Mouse (Mus musculus) heart, embryonic 13.5 days (tissue): ENCODE data around the gene Atxn1. TPM values are rescaled to one million over a fixed set of nuclear protein-coding genes. Genes with fewer than 3 reads are reported as not detected.

Experiments
- ATAC-seq: fragments of 200-750 bp; cut with Nextera tagmentation; 2 replicates; pipeline ENCODE4 v1.8.0; 2017; ENCODE audit warnings: moderate TSS enrichment; ENCODE audit not compliant: insufficient number of reproducible peaks, low FRiP score, low TSS enrichment; ENCODE audit errors: extremely low read depth
- H3K27ac ChIP-seq: fragments of 300-500 bp; sonication (generic); replicated peaks from 2 replicates; pipeline ENCODE4 v1.5.1; 2015; ENCODE audit warnings: moderate library complexity, mild to moderate bottlenecking, inconsistent platforms
- H3K27me3 ChIP-seq: fragments of 300-500 bp; sonication (generic); replicated peaks from 2 replicates; pipeline ENCODE4 v1.6.1; 2015; ENCODE audit warnings: mild to moderate bottlenecking, inconsistent platforms
- H3K36me3 ChIP-seq: fragments of 300-500 bp; sonication (generic); 2 replicates; pipeline ENCODE4 v1.6.1; 2015; ENCODE audit warnings: mild to moderate bottlenecking, inconsistent platforms
- H3K4me1 ChIP-seq: fragments of 300-500 bp; sonication (generic); 2 replicates; pipeline ENCODE4 v1.6.1; 2015; ENCODE audit warnings: inconsistent platforms
- H3K4me2 ChIP-seq: fragments of 300-500 bp; sonication (generic); 2 replicates; pipeline ENCODE4 v1.6.1; 2015; ENCODE audit warnings: inconsistent platforms, mild to moderate bottlenecking, moderate library complexity
- H3K4me3 ChIP-seq: fragments of 300-500 bp; sonication (generic); 2 replicates; pipeline ENCODE4 v1.5.1; 2015; ENCODE audit warnings: moderate library complexity, mild to moderate bottlenecking, inconsistent platforms
- H3K9ac ChIP-seq: fragments of 300-500 bp; sonication (generic); 2 replicates; pipeline ENCODE4 v1.6.1; 2015; ENCODE audit warnings: inconsistent platforms, mild to moderate bottlenecking, moderate library complexity
- H3K9me3 ChIP-seq: fragments of 300-500 bp; sonication (generic); 2 replicates; pipeline ENCODE4 v1.6.1; 2016; ENCODE audit warnings: inconsistent platforms
- WGBS: fragments of 180-500 bp; shearing (Covaris S2); methylation state at CpG from one replicate; pipeline ENCODE4 v1.1.7; 2015; ENCODE audit warnings: mixed read lengths; 5-methylcytosine and 5-hydroxymethylcytosine counted together
- polyA plus RNA-seq: library from polyadenylated mRNA; unstranded; fragments of >200 nt; fragmentation: Nextera tagmentation; extraction: Ambion mirVana; gene quantifications from 2 replicates; pipeline ENCODE4 v1.2.1, GENCODE M21; 2015

Gene Atxn1
- polyA plus RNA-seq, 1 experiment from 2014 or later, result 5.8 TPM

GRCm38 (mm10) chr13:45837609-45838220 lies 127.1 kb downstream of the Atxn1 start:
- no peaks in the 10 kb centered on the region for H3K27me3 ChIP-seq
- peaks cover 4% of the 10 kb centered on the region; the same call in 1 of the 2 replicates for H3K9me3 ChIP-seq
- no peak for ATAC-seq
- WGBS, result 81% methylated on average over 8 of the region's 8 CpGs
- no peak overlapping the region for H3K9ac ChIP-seq
- H3K4me2 ChIP-seq, result no peak overlapping the region
- H3K4me1 ChIP-seq, result peaks cover 6% of the 10 kb centered on the region
- H3K36me3 ChIP-seq, result peaks cover 27% of the 10 kb centered on the region
- H3K4me3 ChIP-seq, result no peak overlapping the region
- H3K27ac ChIP-seq, result no peak overlapping the region

- 91% methylated on average over 15 of the region's 15 CpGs for WGBS
These were observed 128.3 kb downstream of the Atxn1 start for GRCm38 (mm10) chr13:45836377-45837054.

GRCm38 (mm10) chr13:45834300-45834699 lies 130.5 kb downstream of the Atxn1 start:
- ATAC-seq, result no peak

More at GRCm38 (mm10) chr13:45836377-45837054, 128.3 kb downstream of the Atxn1 start:
- ATAC-seq, result no peak
- Histone ChIP-seq H3K4me3 (no peak overlapping the region), H3K27ac (no peak overlapping the region), H3K9me3 (peaks cover 4% of the 10 kb centered on the region; the same call in 1 of the 2 replicates), H3K36me3 (peaks cover 27% of the 10 kb centered on the region), H3K4me1 (no peaks in the 10 kb centered on the region), H3K27me3 (no peaks in the 10 kb centered on the region), H3K9ac (no peak overlapping the region), H3K4me2 (no peak overlapping the region)

GRCm38 (mm10) chr13:45832695-45833350 lies 132.0 kb downstream of the Atxn1 start:
- Histone ChIP-seq H3K36me3 (peaks cover 24% of the 10 kb centered on the region), H3K4me1 (peaks cover 20% of the 10 kb centered on the region), H3K27ac (no peak overlapping the region), H3K9me3 (peaks cover 4% of the 10 kb centered on the region; the same call in 1 of the 2 replicates), H3K9ac (no peak overlapping the region), H3K4me3 (no peak overlapping the region), H3K27me3 (no peaks in the 10 kb centered on the region), H3K4me2 (no peak overlapping the region)
- WGBS, result 81% methylated on average over 11 of the region's 11 CpGs
- ATAC-seq, result no peak

More at GRCm38 (mm10) chr13:45834300-45834699, 130.5 kb downstream of the Atxn1 start:
- Histone ChIP-seq H3K4me1 (peaks cover 7% of the 10 kb centered on the region), H3K36me3 (peaks cover 27% of the 10 kb centered on the region), H3K27me3 (no peaks in the 10 kb centered on the region), H3K9me3 (peaks cover 4% of the 10 kb centered on the region; the same call in 1 of the 2 replicates), H3K4me3 (no peak overlapping the region), H3K27ac (no peak overlapping the region), H3K9ac (no peak overlapping the region), H3K4me2 (no peak overlapping the region)
- WGBS, result 77% methylated on average over 2 of the region's 2 CpGs

- no peak for ATAC-seq
- H3K4me1 ChIP-seq, result peaks cover 30% of the 10 kb centered on the region
- H3K9ac ChIP-seq, result no peak overlapping the region
- no peak overlapping the region for H3K27ac ChIP-seq
- no peak overlapping the region for H3K4me3 ChIP-seq
- no peak overlapping the region for H3K4me2 ChIP-seq
- WGBS, result 67% methylated on average over 8 of the region's 8 CpGs
- H3K27me3 ChIP-seq, result no peaks in the 10 kb centered on the region
- peaks cover 4% of the 10 kb centered on the region; the same call in 1 of the 2 replicates for H3K9me3 ChIP-seq
- peaks cover 12% of the 10 kb centered on the region for H3K36me3 ChIP-seq
These were observed 135.4 kb downstream of the Atxn1 start for GRCm38 (mm10) chr13:45829341-45829936.

- no peak overlapping the region for H3K27ac ChIP-seq
- WGBS, result 58% methylated on average over 7 of the region's 7 CpGs
These were observed 136.8 kb downstream of the Atxn1 start for GRCm38 (mm10) chr13:45828035-45828434.

GRCm38 (mm10) chr13:45827619-45828018 lies 137.2 kb downstream of the Atxn1 start:
- peaks cover 12% of the 10 kb centered on the region for H3K36me3 ChIP-seq
- WGBS, result 55% methylated on average over 4 of the region's 4 CpGs
- ATAC-seq, result no peak

More at GRCm38 (mm10) chr13:45828035-45828434, 136.8 kb downstream of the Atxn1 start:
- no peak for ATAC-seq
- Histone ChIP-seq H3K36me3 (peaks cover 12% of the 10 kb centered on the region), H3K4me2 (no peak overlapping the region), H3K9ac (no peak overlapping the region), H3K4me1 (peaks cover 35% of the 10 kb centered on the region), H3K9me3 (no peaks in the 10 kb centered on the region), H3K27me3 (no peaks in the 10 kb centered on the region), H3K4me3 (no peak overlapping the region)

GRCm38 (mm10) chr13:45827046-45827596 lies 137.7 kb downstream of the Atxn1 start:
- H3K27ac ChIP-seq, result no peak overlapping the region
- H3K4me2 ChIP-seq, result no peak overlapping the region
- H3K9ac ChIP-seq, result no peak overlapping the region
- peaks cover 12% of the 10 kb centered on the region for H3K36me3 ChIP-seq
- WGBS, result 81% methylated on average over 8 of the region's 8 CpGs
- no peaks in the 10 kb centered on the region for H3K9me3 ChIP-seq
- H3K27me3 ChIP-seq, result no peaks in the 10 kb centered on the region
- ATAC-seq, result no peak
- no peak overlapping the region for H3K4me3 ChIP-seq
- peaks cover 40% of the 10 kb centered on the region for H3K4me1 ChIP-seq

More at GRCm38 (mm10) chr13:45827619-45828018, 137.2 kb downstream of the Atxn1 start:
- Histone ChIP-seq H3K27ac (no peak overlapping the region), H3K27me3 (no peaks in the 10 kb centered on the region), H3K9me3 (no peaks in the 10 kb centered on the region), H3K4me1 (peaks cover 35% of the 10 kb centered on the region), H3K9ac (no peak overlapping the region), H3K4me3 (no peak overlapping the region), H3K4me2 (no peak overlapping the region)

GRCm38 (mm10) chr13:45822491-45822829 lies 142.3 kb downstream of the Atxn1 start:
- Histone ChIP-seq H3K36me3 (peaks cover 19% of the 10 kb centered on the region), H3K4me1 (peaks cover 36% of the 10 kb centered on the region), H3K4me3 (no peak overlapping the region), H3K9me3 (no peaks in the 10 kb centered on the region), H3K4me2 (no peak overlapping the region), H3K27ac (no peak overlapping the region), H3K27me3 (no peaks in the 10 kb centered on the region), H3K9ac (no peak overlapping the region)
- WGBS, result 74% methylated on average over 4 of the region's 4 CpGs
- no peak for ATAC-seq

GRCm38 (mm10) chr13:45821764-45822490 lies 142.9 kb downstream of the Atxn1 start:
- Histone ChIP-seq H3K4me1 (peaks cover 31% of the 10 kb centered on the region), H3K4me3 (no peak overlapping the region), H3K4me2 (no peak overlapping the region), H3K27me3 (no peaks in the 10 kb centered on the region), H3K27ac (peak overlapping the region; percentile 93), H3K9me3 (no peaks in the 10 kb centered on the region), H3K9ac (no peak overlapping the region), H3K36me3 (peaks cover 19% of the 10 kb centered on the region)
- ATAC-seq, result no peak
- WGBS, result 72% methylated on average over 7 of the region's 7 CpGs
